Mouse (Mus musculus) liver, embryonic 11.5 days (tissue): ENCODE data around the gene Trim5. TPM values are rescaled to one million over a fixed set of nuclear protein-coding genes. Genes with fewer than 3 reads are reported as not detected.
"Not testable (repeated sequence)": the region's sequence is repeated elsewhere in the genome, so short reads cannot be mapped to it uniquely, and the experiment has no call there.

Experiments
- ATAC-seq: fragments of 200-750 bp; cut with Nextera tagmentation; replicated peaks from 2 replicates; pipeline ENCODE4 v1.8.0; 2017; ENCODE audit warnings: moderate number of reproducible peaks, mild to moderate bottlenecking, moderate TSS enrichment, moderate library complexity; ENCODE audit not compliant: low FRiP score
- DNase-seq: peaks from one replicate; pipeline ENCODE4 v3.0.0-alpha.2; 2017; ENCODE audit warnings: low spot score
- H3K27ac ChIP-seq: fragments of 300-500 bp; sonication (generic); 2 replicates; pipeline ENCODE4 v1.5.1; 2014; ENCODE audit warnings: mild to moderate bottlenecking, low read depth, low read length, control low read depth
- H3K27me3 ChIP-seq: fragments of 300-500 bp; sonication (generic); replicated peaks from 2 replicates; pipeline ENCODE4 v1.6.1; 2014; ENCODE audit warnings: low read length, mixed read lengths; ENCODE audit not compliant: control insufficient read depth, insufficient read depth
- H3K36me3 ChIP-seq: fragments of 300-500 bp; sonication (generic); 2 replicates; pipeline ENCODE4 v1.6.1; 2014; ENCODE audit warnings: mild to moderate bottlenecking, low read length, moderate library complexity, mixed read lengths; ENCODE audit not compliant: control insufficient read depth, insufficient read depth
- H3K4me1 ChIP-seq: fragments of 300-500 bp; sonication (generic); replicated peaks from 2 replicates; pipeline ENCODE4 v1.6.1; 2014; ENCODE audit warnings: low read length, mixed read lengths; ENCODE audit not compliant: control insufficient read depth, insufficient read depth
- H3K4me2 ChIP-seq: fragments of 300-500 bp; sonication (generic); 2 replicates; pipeline ENCODE4 v1.6.1; 2014; ENCODE audit warnings: mild to moderate bottlenecking, control low read depth, moderate library complexity
- H3K4me3 ChIP-seq: fragments of 300-500 bp; sonication (generic); 2 replicates; pipeline ENCODE4 v1.5.1; 2014; ENCODE audit warnings: low read depth, low read length, control low read depth
- H3K9ac ChIP-seq: fragments of 300-500 bp; sonication (generic); 2 replicates; pipeline ENCODE4 v1.6.1; 2014; ENCODE audit warnings: low read depth, low read length, control low read depth
- H3K9me3 ChIP-seq: fragments of 300-500 bp; sonication (generic); 2 replicates; pipeline ENCODE4 v1.6.1; 2016; ENCODE audit warnings: low read length, inconsistent platforms, mixed read lengths; ENCODE audit not compliant: control insufficient read depth
- WGBS: fragments of 180-500 bp; shearing (Covaris S2); extraction: QIAGEN DNeasy Blood & Tissue Kit; methylation state at CpG from one replicate; pipeline ENCODE4 v1.1.7; 2014; 5-methylcytosine and 5-hydroxymethylcytosine counted together
- polyA plus RNA-seq: library from polyadenylated mRNA; unstranded; fragments of >200 nt; fragmentation: Nextera tagmentation; extraction: Ambion mirVana; gene quantifications from 2 replicates; pipeline ENCODE4 v1.2.1, GENCODE M21; 2014

The Trim5 gene
- polyA plus RNA-seq, 1 experiment from 2014 or later: 0.47 TPM

DNA sequence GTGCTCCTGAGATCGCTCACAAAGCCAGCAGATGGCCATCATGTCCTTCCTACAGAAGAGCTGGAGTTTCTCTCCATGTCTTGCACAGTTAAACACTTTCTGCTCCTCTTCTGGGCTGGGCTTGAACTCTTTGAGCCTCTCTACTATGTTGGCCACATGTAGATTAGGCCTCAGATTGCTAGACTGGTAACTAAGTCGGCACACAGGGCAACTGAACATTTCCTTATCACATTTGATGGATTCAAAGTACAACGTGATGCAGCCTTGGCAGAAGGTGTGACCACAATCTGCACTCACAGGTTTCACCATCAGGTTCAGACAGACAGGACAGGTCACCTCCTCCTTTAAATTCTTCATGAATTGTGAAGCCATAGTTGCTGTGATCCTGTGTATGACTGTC is 8.5 kb downstream of the Trim5 start:
- not testable (repeated sequence) for ATAC-seq, H3K27ac ChIP-seq
- WGBS: 62% methylated on average over 3 of the region's 3 CpGs

DNA sequence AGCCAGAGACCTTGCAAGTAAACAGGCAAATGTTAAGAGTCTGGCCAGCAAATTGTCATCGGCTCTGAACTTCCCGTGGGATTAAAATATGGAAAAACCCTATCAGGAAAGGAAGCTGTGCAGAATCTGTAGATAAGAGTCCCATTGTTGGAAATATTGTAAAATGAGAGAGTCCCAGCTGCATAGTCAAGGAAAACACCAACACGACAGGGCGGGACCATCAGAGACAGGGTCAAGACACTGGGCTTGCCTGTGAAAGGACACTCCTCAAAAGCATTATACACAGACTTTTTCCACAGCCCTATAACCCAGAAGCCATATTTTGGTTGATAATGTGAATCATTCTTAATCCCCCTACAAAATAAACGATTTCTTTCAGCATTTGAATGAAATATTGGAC is 22.6 kb downstream of the Trim5 start:
- not testable (repeated sequence) for H3K27me3 ChIP-seq, H3K27ac ChIP-seq, H3K9ac ChIP-seq, H3K36me3 ChIP-seq, H3K4me2 ChIP-seq, H3K4me3 ChIP-seq, H3K4me1 ChIP-seq, H3K9me3 ChIP-seq, DNase-seq, ATAC-seq
- WGBS: 61% methylated on average over 3 of the region's 5 CpGs

More for the DNA sequence above, 8.5 kb downstream of the Trim5 start:
- DNase-seq, H3K9me3 ChIP-seq, H3K4me2 ChIP-seq, H3K36me3 ChIP-seq, H3K4me3 ChIP-seq, H3K27me3 ChIP-seq, H3K9ac ChIP-seq, H3K4me1 ChIP-seq: not testable (repeated sequence)

DNA sequence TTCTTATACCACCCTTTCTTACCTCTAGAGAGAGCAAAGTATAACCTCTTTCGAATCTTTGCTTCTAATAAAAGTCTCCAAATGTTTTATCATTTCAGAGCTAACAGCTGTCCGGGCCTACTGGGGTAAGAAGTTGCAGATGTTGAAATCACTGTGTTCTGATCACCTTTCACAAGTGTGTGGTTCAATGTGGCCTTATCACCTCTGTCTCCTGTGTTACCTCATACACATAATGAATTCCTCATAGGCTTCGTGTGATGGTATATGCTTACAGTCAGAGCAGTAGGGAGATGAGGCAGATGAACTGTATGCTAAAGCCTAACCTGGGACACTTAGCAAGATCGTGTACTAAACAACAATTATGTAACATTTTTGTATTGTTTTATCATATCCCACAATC is 27.5 kb downstream of the Trim5 start:
- not testable (repeated sequence) for H3K4me2 ChIP-seq
- 81% methylated on average over 4 of the region's 4 CpGs for WGBS

DNA sequence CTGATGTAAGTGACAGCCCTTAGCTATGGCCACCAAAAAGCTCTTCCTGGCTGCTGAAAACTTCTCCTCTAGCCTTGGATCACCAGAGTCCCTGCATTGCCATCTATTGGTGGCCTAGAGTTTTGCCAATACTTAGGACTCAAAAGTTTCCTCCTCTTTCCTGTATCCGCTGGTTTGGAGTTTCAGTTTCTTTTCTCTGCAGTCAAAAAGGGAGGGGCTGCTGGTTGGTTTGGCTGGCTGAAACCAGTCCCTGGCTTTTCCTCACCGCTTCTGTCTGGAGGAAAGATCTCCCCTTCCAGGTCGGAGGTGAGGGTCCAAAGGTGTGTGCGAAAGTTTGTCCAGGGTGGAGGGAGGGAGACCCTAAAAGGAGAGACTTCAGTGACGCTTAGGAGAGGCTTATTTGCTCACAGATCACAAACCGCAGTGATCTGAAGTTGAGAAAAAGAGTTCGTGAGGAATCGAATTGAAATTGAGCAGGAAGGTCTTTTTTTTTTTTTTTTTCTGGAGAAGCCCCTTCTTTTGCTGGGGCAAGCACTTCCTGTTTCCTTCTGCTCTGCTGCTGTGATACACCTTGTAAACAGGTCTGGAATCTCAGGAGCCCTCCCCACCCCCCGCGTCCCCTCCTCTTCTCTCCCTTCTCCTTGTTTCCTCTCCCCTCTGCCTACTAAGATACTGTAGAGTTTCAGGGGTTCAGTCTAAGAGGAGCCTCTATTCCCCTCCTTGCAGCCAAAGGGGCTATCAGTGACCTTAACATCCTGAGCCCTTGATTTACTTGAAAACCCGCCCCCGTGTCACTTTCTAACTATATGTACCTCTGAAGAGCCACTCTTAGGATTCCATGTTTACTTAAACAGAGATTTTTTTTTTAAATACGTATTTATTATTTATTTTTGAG is 43.4 kb downstream of the Trim5 start, which contains the start of gene Trim34a:
Gene Trim34a, plus strand, starts transcription at position 171 of the 895 bp plus-strand sequence.
- Histone ChIP-seq H3K9me3 (no peaks in the 10 kb centered on the region), H3K36me3 (no peaks in the 10 kb centered on the region), H3K4me1 (no peaks in the 10 kb centered on the region), H3K27me3 (no peaks in the 10 kb centered on the region), H3K4me3 (peak within 1 kb of the TSS; percentile 62), H3K4me2 (peak within 1 kb of the TSS; percentile 72), H3K27ac (no peak within 1 kb of the TSS), H3K9ac (peak within 1 kb of the TSS; percentile 68)
- ATAC-seq: peak; percentile 87
- WGBS: 3% methylated on average over 13 of the region's 13 CpGs
- DNase-seq: peak; percentile 64

More for the DNA sequence above, 27.5 kb downstream of the Trim5 start:
- not testable (repeated sequence) for H3K4me1 ChIP-seq, H3K4me3 ChIP-seq, H3K9ac ChIP-seq, H3K36me3 ChIP-seq, DNase-seq, ATAC-seq, H3K27ac ChIP-seq, H3K27me3 ChIP-seq, H3K9me3 ChIP-seq

DNA sequence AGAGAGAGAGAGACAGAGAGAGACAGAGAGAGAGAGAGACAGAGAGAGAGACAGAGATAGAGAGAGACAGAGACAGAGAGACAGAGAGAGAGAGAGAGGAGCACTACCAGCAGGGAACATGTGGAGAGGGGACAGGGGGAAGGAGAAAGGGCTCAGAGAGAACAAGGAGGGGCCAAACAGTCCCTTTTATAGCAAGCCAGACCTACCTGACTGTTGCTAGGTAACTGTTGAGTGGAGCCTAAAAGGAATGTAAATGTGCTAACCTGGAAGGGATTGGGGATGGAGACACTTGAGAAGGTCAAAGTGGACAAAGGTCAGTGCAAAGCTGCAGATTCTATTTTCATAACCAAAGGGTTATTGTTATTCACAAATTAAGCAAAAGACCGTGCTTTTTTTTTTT is 44.3 kb downstream of the Trim5 start:
- Histone ChIP-seq H3K27me3 (no peaks in the 10 kb centered on the region), H3K9ac (no peak overlapping the region), H3K27ac (no peak overlapping the region), H3K4me1 (no peaks in the 10 kb centered on the region), H3K36me3 (no peaks in the 10 kb centered on the region), H3K4me2 (peak overlapping the region; percentile 72), H3K9me3 (no peaks in the 10 kb centered on the region), H3K4me3 (no peak overlapping the region; the same call in 1 of the 2 replicates)
- 52% methylated on average over 1 of the region's 1 CpGs for WGBS
- no peak for ATAC-seq
- no peak for DNase-seq

DNA sequence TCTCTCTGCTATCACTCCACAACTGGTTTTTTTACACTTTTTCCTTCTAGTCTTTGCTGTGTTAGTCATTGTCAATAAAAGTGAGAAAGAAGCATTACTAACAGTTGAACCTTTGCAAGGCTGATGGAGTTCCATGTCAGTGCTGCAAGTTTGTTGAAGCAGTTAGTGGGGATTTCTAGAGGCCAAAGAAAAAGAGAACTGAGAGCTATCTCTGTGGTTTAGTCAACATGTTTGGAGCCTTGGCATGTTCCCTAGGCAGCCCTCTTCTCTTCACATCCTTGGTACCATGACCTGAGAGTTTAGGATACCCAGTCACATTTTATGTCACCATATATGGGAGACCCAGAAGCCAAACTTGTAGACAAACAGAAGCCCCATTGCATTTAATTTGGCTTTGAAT is 47.0 kb downstream of the Trim5 start:
- H3K9me3 ChIP-seq: no peaks in the 10 kb centered on the region
- no peak for DNase-seq
- ATAC-seq: no peak
- no peak overlapping the region for H3K9ac ChIP-seq
- no peaks in the 10 kb centered on the region for H3K4me1 ChIP-seq
- no peaks in the 10 kb centered on the region for H3K27me3 ChIP-seq
- no peak overlapping the region for H3K27ac ChIP-seq
- no peaks in the 10 kb centered on the region for H3K36me3 ChIP-seq
- no peak overlapping the region for H3K4me3 ChIP-seq
- H3K4me2 ChIP-seq: no peak overlapping the region

DNA sequence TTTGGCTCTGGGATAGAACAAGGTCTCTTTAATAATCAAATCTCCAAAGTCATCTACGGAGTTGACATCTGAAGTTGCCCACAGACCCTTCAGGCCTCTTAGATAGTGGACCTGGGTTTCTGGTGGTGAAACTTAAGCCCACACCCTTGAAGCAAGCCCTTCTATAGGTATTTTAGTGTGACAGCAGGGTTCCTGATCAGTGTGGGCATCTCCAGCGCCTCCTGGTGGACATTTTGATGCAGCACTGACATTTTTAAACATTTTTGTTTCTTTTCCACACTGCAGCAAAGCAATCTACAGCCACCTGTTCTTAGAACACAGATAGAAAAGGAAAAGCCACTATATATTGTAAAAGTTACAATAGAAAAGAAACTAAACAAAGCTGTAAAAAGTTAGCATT is 56.7 kb downstream of the Trim5 start:
- no peaks in the 10 kb centered on the region for H3K9me3 ChIP-seq
- no peak overlapping the region for H3K9ac ChIP-seq
- WGBS: 35% methylated on average over 2 of the region's 2 CpGs
- H3K27me3 ChIP-seq: no peaks in the 10 kb centered on the region
- H3K36me3 ChIP-seq: no peaks in the 10 kb centered on the region; the same call in 1 of the 2 replicates
- no peak for ATAC-seq
- H3K4me3 ChIP-seq: no peak overlapping the region
- no peaks in the 10 kb centered on the region for H3K4me1 ChIP-seq
- no peak overlapping the region for H3K27ac ChIP-seq
- DNase-seq: no peak
- H3K4me2 ChIP-seq: no peak overlapping the region

DNA sequence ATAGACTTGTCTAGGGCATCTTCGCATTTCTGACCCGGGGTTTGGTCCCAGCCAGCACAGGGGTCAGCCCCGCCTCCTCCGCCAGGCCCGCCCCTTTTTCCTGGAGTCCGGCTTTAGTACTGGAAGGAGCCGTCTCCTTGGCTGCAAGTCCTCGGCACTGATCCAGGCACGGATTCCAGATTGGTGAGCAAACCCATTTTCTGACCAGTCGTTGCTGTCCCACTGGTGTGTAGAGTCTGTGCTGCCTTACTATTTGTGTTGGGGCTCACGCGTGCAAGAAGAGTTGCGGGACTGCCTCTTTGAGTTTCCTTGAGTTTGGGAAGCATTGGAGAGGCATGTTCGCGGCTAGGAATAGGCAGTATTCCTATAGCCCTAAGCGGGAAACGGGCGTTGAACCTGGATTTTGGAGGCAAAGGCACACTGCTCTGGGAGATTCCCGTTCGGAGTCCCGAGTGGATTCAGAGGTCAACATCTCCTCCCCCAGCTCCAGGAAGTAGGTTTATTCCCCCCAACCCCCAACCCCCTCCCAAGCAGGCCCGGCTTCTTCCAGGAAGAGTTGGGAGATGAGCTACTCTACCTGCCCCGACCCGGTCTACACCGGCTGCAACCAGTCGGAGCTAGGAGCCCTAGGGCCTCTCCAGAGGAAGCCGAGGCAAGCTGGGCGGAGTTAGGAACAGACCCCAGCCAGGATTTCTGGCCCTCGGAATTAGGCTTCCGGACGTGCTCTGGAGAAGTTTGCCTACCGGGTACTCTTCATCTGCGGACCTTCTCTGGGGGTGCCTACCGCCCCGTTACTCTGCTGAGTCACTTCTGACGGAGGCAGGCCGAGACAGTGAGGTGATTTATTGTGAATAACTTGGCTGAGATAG is 69.0 kb downstream of the Trim5 start, which contains the start of gene Trim6:
Gene Trim6, plus strand, starts transcription at position 93 of the 869 bp plus-strand sequence.
- Histone ChIP-seq H3K9ac (peak within 1 kb of the TSS; percentile 58), H3K27ac (no peak within 1 kb of the TSS), H3K4me2 (peak within 1 kb of the TSS; percentile 82), H3K36me3 (no peaks in the 10 kb centered on the region), H3K4me1 (no peaks in the 10 kb centered on the region; the same call in 1 of the 2 replicates), H3K27me3 (no peaks in the 10 kb centered on the region), H3K9me3 (no peaks in the 10 kb centered on the region), H3K4me3 (peak within 1 kb of the TSS; percentile 50)
- peak; percentile 78 for ATAC-seq
- WGBS: 3% methylated on average over 37 of the region's 37 CpGs
- peak; percentile 65 for DNase-seq
